In genomic region chr6:131316155-131317101, GRCm38 (mm10) we compare ENCODE assay signal across 14 mouse cellular contexts. TPM values are rescaled to one million over a fixed set of nuclear protein-coding genes. Genes with fewer than 3 reads are reported as not detected.
DNase-seq lines count a peak whose midpoint lies in the region; ATAC-seq and TF ChIP-seq lines count a peak whose summit lies in the region.
"Had no signal": no experiment of that assay in that cellular context is flagged by ENCODE, and none has a peak within 500 bp of the region (broad histone marks: within the 10 kb centered on the region; RNA-seq: fewer than 3 reads in every experiment).

No protein-coding gene starts in this region.

- H3K9me3 ChIP-seq in intestine, embryonic 14.5 days (ENCODE audit: control insufficient read depth, low read length): no peaks in the 10 kb centered on the region
- H3K9me3 ChIP-seq in lung, postnatal 0 days (ENCODE audit: low read length): no peaks in the 10 kb centered on the region
- H3K9me3 ChIP-seq: heart, embryonic 13.5 days; limb, embryonic 15.5 days had no signal

- ATAC-seq in intestine, embryonic 14.5 days (replicated peaks; ENCODE audit: low FRiP score, low TSS enrichment, low read depth): peak; percentile 87
- ATAC-seq in lung, postnatal 0 days: peak; percentile 79

- no peak overlapping the region for H3K27ac ChIP-seq in intestine, embryonic 14.5 days (ENCODE audit: low read depth)
- H3K27ac ChIP-seq in lung, postnatal 0 days (ENCODE audit: low read length): no peak overlapping the region
- H3K27ac ChIP-seq: embryonic facial prominence, embryonic 12.5 days; heart, embryonic 13.5 days; hindbrain, embryonic 14.5 days; limb, embryonic 15.5 days had no signal

- H3K36me3 ChIP-seq in intestine, embryonic 14.5 days (ENCODE audit: control insufficient read depth, insufficient read depth, low read length): no peaks in the 10 kb centered on the region
- H3K36me3 ChIP-seq in lung, postnatal 0 days (ENCODE audit: insufficient read depth, low read length): no peaks in the 10 kb centered on the region
- H3K36me3 ChIP-seq: embryonic facial prominence, embryonic 12.5 days; heart, embryonic 13.5 days; limb, embryonic 15.5 days had no signal

- H3K4me1 ChIP-seq in intestine, embryonic 14.5 days (replicated peaks; ENCODE audit: control insufficient read depth, insufficient read depth, low read length): no peaks in the 10 kb centered on the region
- no peaks in the 10 kb centered on the region for H3K4me1 ChIP-seq in lung, postnatal 0 days (ENCODE audit: insufficient read depth, low read depth, low read length)
- H3K4me1 ChIP-seq: embryonic facial prominence, embryonic 12.5 days; heart, embryonic 13.5 days; limb, embryonic 15.5 days had no signal

- no peaks in the 10 kb centered on the region for H3K27me3 ChIP-seq in intestine, embryonic 14.5 days (replicated peaks; ENCODE audit: control insufficient read depth, insufficient read depth, low read length)
- no peaks in the 10 kb centered on the region for H3K27me3 ChIP-seq in lung, postnatal 0 days (replicated peaks; ENCODE audit: insufficient read depth, low read length)
- H3K27me3 ChIP-seq: embryonic facial prominence, embryonic 12.5 days; heart, embryonic 13.5 days; limb, embryonic 15.5 days had no signal

- 74% methylated on average over 7 of the region's 7 CpGs for WGBS in intestine, embryonic 14.5 days
- whole genome bisulfite sequencing in lung, postnatal 0 days: 64% methylated on average over 7 of the region's 7 CpGs

- TF ChIP-seq CTCF in lung, postnatal 0 days (IDR thresholded peaks at IDR 0.05): no peak

- no peak overlapping the region for H3K4me3 ChIP-seq in intestine, embryonic 14.5 days (ENCODE audit: low read depth, low read length)
- H3K4me3 ChIP-seq in lung, postnatal 0 days (ENCODE audit: low read depth, low read length): no peak overlapping the region
- H3K4me3 ChIP-seq: embryonic facial prominence, embryonic 12.5 days; heart, embryonic 13.5 days; limb, embryonic 15.5 days had no signal

- no peak for TF ChIP-seq EP300 in lung, postnatal 0 days (IDR thresholded peaks at IDR 0.05)

- H3K9ac ChIP-seq in intestine, embryonic 14.5 days (ENCODE audit: low read length): no peak overlapping the region
- H3K9ac ChIP-seq in lung, postnatal 0 days (replicated peaks; ENCODE audit: low read depth): no peak overlapping the region
- H3K9ac ChIP-seq: embryonic facial prominence, embryonic 12.5 days; heart, embryonic 13.5 days; hindbrain, embryonic 14.5 days; limb, embryonic 15.5 days had no signal

- peak; percentile 58 for DNase-seq in urinary bladder, postnatal 14 days (ENCODE audit: low spot score)
- no peak for DNase-seq in urinary bladder, adult 2 months (ENCODE audit: low spot score)
- DNase-seq in intestine, embryonic 14.5 days (ENCODE audit: low spot score): no peak
- peak; percentile 21 for DNase-seq in lung, postnatal 0 days (ENCODE audit: low spot score)
- no peak for DNase-seq in frontal cortex, adult 2 months (ENCODE audit: extremely low spot score in 1 of 2, low spot score in 1 of 2)
- DNase-seq in c-Kit-positive CD71-positive TER-119-positive erythroid progenitor cells, embryonic 14.5 days (ENCODE audit: low spot score): no peak
- no peak for DNase-seq in layer of hippocampus, postnatal 10 days (ENCODE audit: low spot score in 2 of 2)
- DNase-seq: adrenal gland, postnatal 25 days; cerebellum, adult 18-20 months; layer of hippocampus, adult 9-11 months had no signal

- H3K4me2 ChIP-seq in intestine, embryonic 14.5 days (ENCODE audit: low read length): no peak overlapping the region
- no peak overlapping the region for H3K4me2 ChIP-seq in lung, postnatal 0 days (replicated peaks; ENCODE audit: low read depth, low read length)
- H3K4me2 ChIP-seq: embryonic facial prominence, embryonic 12.5 days; heart, embryonic 13.5 days; hindbrain, embryonic 14.5 days; limb, embryonic 15.5 days had no signal

RNA-seq across cellular contexts. Expression of gene Magohb, which starts 23.4 kb away (rescaled TPM):
- polyA plus RNA-seq in urinary bladder, adult 2 months (2012; rRNA removed): 18.4 and 21.3 TPM in 2 replicates
- 59.5 and 68.4 TPM in 2 replicates for polyA plus RNA-seq in intestine, embryonic 14.5 days (2014; fragmentation: Nextera tagmentation; extraction: Ambion mirVana)
- 36.8 and 37.3 TPM in 2 replicates for polyA plus RNA-seq in lung, postnatal 0 days (2015; fragmentation: Nextera tagmentation; extraction: Ambion mirVana)
- polyA plus RNA-seq in frontal cortex, adult 2 months (2012; rRNA removed): 12.9 and 13.5 TPM in 2 replicates
- 10 to 100 TPM; 13.7 to 16.9 TPM for total RNA-seq in layer of hippocampus, postnatal 10 days (2021)

RNA-seq across cellular contexts. Expression of gene Styk1, which starts 37.0 kb away (rescaled TPM):
- polyA plus RNA-seq in urinary bladder, adult 2 months (2012; rRNA removed): 15.9 and 20.4 TPM in 2 replicates
- 6.7 and 8.6 TPM in 2 replicates for polyA plus RNA-seq in intestine, embryonic 14.5 days (2014; fragmentation: Nextera tagmentation; extraction: Ambion mirVana)
- 0.45 and 0.51 TPM in 2 replicates for polyA plus RNA-seq in lung, postnatal 0 days (2015; fragmentation: Nextera tagmentation; extraction: Ambion mirVana)
- 0.44 TPM in 2 replicates for polyA plus RNA-seq in frontal cortex, adult 2 months (2012; rRNA removed)
- 1 to 10 TPM; 6.4 to 7.3 TPM for total RNA-seq in layer of hippocampus, postnatal 10 days (2021)

Comparison
In these comparisons a context has a peak if more than half of its experiments do, and no peak if none do; other contexts are left out.
1. DNase-seq: peak in urinary bladder, postnatal 14 days (single experiment) and lung, postnatal 0 days (single experiment); none in urinary bladder, adult 2 months (single experiment), intestine, embryonic 14.5 days (single experiment), frontal cortex, adult 2 months (0 of 2), c-Kit-positive CD71-positive TER-119-positive erythroid progenitor cells, embryonic 14.5 days (single experiment) and layer of hippocampus, postnatal 10 days (0 of 2).